Mouse (Mus musculus) bone marrow, adult 2 months (tissue): ENCODE measurements around the gene Ppargc1a. TPM values are rescaled to one million over a fixed set of nuclear protein-coding genes. Genes with fewer than 3 reads are reported as not detected.

Experiments used
- H3K27ac ChIP-seq: fragments of 200-500 bp; 2 replicates; pipeline ENCODE4 v1.5.1; 2012; ENCODE audit warnings: low read depth, mild to moderate bottlenecking, control low read depth, inconsistent platforms, low read length; ENCODE audit not compliant: control insufficient read depth, poor library complexity, insufficient read depth
- H3K4me1 ChIP-seq: fragments of 200-500 bp; 2 replicates; pipeline ENCODE4 v1.6.1; 2011; ENCODE audit warnings: low read length; ENCODE audit not compliant: control insufficient read depth, insufficient read depth
- H3K4me3 ChIP-seq: fragments of 200-500 bp; replicated peaks from 2 replicates; pipeline ENCODE3; 2011; ENCODE audit warnings: mild to moderate bottlenecking, low read depth, low read length, control low read depth; ENCODE audit not compliant: control insufficient read depth
- CTCF ChIP-seq: fragments of 200-500 bp; IDR thresholded peaks from 2 replicates; pipeline ENCODE4 v1.5.1; 2011; ENCODE audit warnings: low read length, control low read depth; ENCODE audit not compliant: control insufficient read depth, insufficient read depth
- POLR2A ChIP-seq: fragments of 200-500 bp; IDR thresholded peaks from 2 replicates; pipeline ENCODE4 v1.6.1; 2011; ENCODE audit warnings: low read depth, mild to moderate bottlenecking, control low read depth, low read length, borderline replicate concordance; ENCODE audit not compliant: control insufficient read depth
- WGBS: fragments of 180-500 bp; shearing (Covaris S2); methylation state at CpG from one replicate; pipeline ENCODE4 v1.1.7; 2018; 5-methylcytosine and 5-hydroxymethylcytosine counted together
- polyA plus RNA-seq: library from polyadenylated mRNA; stranded (reverse); fragments of >200 nt; gene quantifications from 2 replicates; pipeline ENCODE4 v1.2.4, GENCODE M21; 2011; ENCODE audit warnings: low replicate concordance; ENCODE audit not compliant: missing spikeins, insufficient read depth, insufficient read length

The Ppargc1a gene
- polyA plus RNA-seq, 1 experiment: 0.65 TPM

- TF ChIP-seq CTCF (no peak), POLR2A (no peak)
- Histone ChIP-seq H3K4me1 (no peaks in the 10 kb centered on the region), H3K27ac (no peak overlapping the region), H3K4me3 (no peak overlapping the region)
- WGBS: 69% methylated on average over 3 of the region's 3 CpGs
Measured at GRCm38 (mm10) chr5:51546817-51547216, 20.7 kb downstream of the Ppargc1a start.

DNA sequence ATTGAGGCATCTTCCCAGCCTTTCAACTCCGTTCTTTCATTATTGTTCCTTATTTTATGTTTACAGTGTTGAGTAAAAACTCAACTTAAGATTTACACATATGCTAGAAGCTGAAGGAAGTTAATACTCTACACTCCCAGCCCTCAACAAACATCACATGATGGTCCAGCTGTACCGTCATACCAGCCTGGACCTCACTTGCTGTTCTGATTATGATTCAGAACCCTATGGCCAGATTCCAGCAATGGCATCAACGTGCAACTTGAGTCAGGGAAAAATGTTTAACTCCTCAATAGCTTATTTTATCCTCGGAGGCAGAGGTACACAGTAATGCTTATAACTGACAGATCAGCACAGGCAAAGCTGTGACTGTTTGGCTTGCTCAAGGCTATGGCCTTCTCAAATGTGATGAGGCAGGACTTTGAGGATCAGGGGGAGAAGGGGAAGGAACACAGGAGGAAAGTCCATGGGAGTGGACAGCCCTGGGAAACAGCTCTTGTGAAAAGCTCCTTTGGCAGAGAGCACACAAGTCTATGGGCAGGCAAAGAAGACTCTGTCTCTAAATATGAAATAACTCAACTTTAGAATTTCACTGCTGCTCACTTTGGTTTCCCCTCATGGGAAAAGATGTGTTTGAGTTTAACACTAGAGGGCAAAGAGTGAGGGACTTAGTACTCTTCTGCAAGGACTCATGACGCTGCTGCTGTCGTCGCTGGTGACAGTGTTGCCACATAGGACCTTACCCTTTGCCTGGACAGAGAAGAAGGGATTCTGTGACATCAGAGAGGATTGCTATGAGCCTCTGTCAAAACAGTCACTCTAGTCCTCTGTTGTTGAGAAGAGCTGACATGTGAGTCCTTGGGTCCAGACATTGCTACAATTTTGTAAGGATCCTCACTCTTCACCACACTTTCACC, 22.1 kb downstream of the Ppargc1a start:
- H3K4me1 ChIP-seq: no peaks in the 10 kb centered on the region
- no peak overlapping the region for H3K27ac ChIP-seq
- no peak for TF ChIP-seq CTCF
- no peak overlapping the region for H3K4me3 ChIP-seq
- WGBS: 66% methylated on average over 7 of the region's 7 CpGs

GRCm38 (mm10) chr5:51544141-51544735, 23.3 kb downstream of the Ppargc1a start:
- H3K4me1 ChIP-seq: no peaks in the 10 kb centered on the region
- H3K27ac ChIP-seq: no peak overlapping the region
- no peak for TF ChIP-seq CTCF
- no peak overlapping the region for H3K4me3 ChIP-seq
- 50% methylated on average over 8 of the region's 8 CpGs for WGBS

GRCm38 (mm10) chr5:51541557-51541956, 26.0 kb downstream of the Ppargc1a start:
- TF ChIP-seq CTCF (no peak), POLR2A (no peak)
- H3K4me1 ChIP-seq: no peaks in the 10 kb centered on the region
- no peak overlapping the region for H3K27ac ChIP-seq
- WGBS: 67% methylated on average over 3 of the region's 3 CpGs
- no peak overlapping the region for H3K4me3 ChIP-seq

DNA sequence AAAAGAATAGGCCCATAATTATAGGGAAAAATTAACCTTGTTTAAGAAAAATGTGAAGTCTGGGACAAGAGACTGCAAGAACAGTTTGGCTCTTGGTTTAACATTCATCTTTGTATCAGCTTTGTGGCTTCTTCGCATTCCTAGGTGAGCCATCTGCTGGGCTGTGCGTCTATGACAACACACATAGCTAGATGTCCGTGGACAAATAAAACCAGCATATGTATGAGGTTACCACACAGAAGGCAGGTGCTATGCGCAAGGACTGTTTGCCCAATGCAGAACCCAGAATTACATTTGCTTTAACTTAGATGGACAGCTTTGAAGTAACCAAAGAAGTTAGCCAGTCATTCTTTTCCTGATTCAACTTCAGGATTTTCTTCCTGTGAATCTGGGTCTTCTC, 26.7 kb downstream of the Ppargc1a start:
- Histone ChIP-seq H3K4me3 (no peak overlapping the region), H3K27ac (no peak overlapping the region), H3K4me1 (no peaks in the 10 kb centered on the region)
- TF ChIP-seq POLR2A (no peak), CTCF (no peak)
- 80% methylated on average over 4 of the region's 4 CpGs for WGBS

DNA sequence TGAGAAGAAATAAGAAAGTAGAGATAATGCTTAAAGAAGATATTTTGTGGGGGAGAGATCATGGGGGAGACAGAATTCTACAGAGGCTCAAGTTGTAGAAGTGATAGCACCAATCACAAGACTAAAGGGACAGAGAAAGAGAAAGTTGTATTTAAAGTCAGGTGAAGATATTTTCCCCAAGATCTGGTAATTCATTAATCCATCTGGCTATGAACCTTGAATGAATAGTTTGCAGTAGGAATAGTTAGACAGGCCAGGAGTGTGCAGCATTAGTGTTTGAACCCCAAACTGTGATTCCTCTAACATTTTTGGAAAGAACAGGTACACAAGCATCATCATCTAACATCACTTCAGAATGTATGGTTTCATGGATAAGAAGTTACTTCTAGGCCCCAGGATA, 28.0 kb downstream of the Ppargc1a start:
- Histone ChIP-seq H3K4me1 (no peaks in the 10 kb centered on the region), H3K4me3 (no peak overlapping the region), H3K27ac (no peak overlapping the region)
- TF ChIP-seq POLR2A (no peak), CTCF (no peak)

DNA sequence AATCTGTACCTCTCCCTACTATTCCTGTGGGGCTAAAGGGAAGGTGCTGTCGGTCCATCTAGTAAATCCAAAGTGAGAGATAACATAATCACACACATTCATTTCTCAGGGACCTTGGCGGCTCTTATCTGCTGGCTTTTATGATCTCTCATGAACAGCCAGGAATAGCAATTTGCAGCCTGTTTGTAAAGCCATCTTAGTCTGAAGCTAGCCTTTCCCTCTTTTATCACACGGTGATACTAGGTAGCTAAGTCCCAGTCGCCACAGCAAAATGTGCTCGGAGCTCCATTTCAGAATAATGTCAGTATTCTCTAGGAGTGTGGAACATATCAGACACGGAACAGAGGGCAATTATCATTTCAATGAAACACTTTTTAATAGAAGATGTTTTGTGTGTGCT, 29.2 kb downstream of the Ppargc1a start:
- TF ChIP-seq CTCF: no peak
- no peak for TF ChIP-seq POLR2A
- no peak overlapping the region for H3K4me3 ChIP-seq
- no peak overlapping the region for H3K27ac ChIP-seq
- no peaks in the 10 kb centered on the region for H3K4me1 ChIP-seq
- WGBS: 80% methylated on average over 6 of the region's 6 CpGs

DNA sequence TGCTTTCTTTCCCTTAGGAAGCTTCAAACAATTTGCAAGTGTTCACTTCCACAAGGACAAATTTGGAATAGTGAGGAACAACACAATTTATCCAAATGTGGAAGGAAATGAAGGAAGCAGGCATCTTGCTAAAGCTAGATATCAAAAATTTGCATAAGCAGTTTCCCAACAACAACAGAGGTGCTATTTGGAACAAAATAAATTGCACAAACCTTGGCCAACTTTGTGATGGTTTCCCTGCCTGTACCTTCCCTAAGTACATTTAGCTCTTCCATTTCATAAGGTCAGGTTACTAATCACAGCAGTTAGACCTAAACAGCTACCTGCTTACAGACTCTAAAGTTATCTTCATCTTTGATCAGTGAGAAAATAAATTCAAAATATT, 29.9 kb downstream of the Ppargc1a start:
- H3K27ac ChIP-seq: no peak overlapping the region
- no peak overlapping the region for H3K4me3 ChIP-seq
- TF ChIP-seq CTCF (no peak), POLR2A (no peak)
- H3K4me1 ChIP-seq: no peaks in the 10 kb centered on the region
